Mouse (Mus musculus): ENCODE data around the gene Xylb.

The Xylb gene

GRCm38 (mm10) chr9:119357331-119358057 lies at the start of gene Xylb:
Gene Xylb, plus strand, starts transcription at chr9:119357381.
- no peak; the same call in 1 of the 2 replicates for TF ChIP-seq GATA4 (IDR thresholded peaks at IDR 0.05; ENCODE audit: insufficient replicate concordance, low read length)

GRCm38 (mm10) chr9:119309067-119309466 lies 48.1 kb upstream of the Xylb start:
- TF ChIP-seq GATA4 (IDR thresholded peaks at IDR 0.05; ENCODE audit: insufficient replicate concordance, low read length) = peak; percentile 60; the same call in 1 of the 2 replicates

GRCm38 (mm10) chr9:119313096-119313495 lies 44.1 kb upstream of the Xylb start:
- no peak for TF ChIP-seq GATA4 (IDR thresholded peaks at IDR 0.05; ENCODE audit: insufficient replicate concordance, low read length)

- TF ChIP-seq GATA4 (IDR thresholded peaks at IDR 0.05; ENCODE audit: insufficient replicate concordance, low read length) = no peak
Measured at GRCm38 (mm10) chr9:119318891-119319290, 38.3 kb upstream of the Xylb start.

GRCm38 (mm10) chr9:119320446-119320845 lies 36.7 kb upstream of the Xylb start:
- TF ChIP-seq GATA4 (IDR thresholded peaks at IDR 0.05; ENCODE audit: insufficient replicate concordance, low read length) = no peak

- TF ChIP-seq GATA4 (IDR thresholded peaks at IDR 0.05; ENCODE audit: insufficient replicate concordance, low read length) = no peak
Measured at GRCm38 (mm10) chr9:119320946-119321345, 36.2 kb upstream of the Xylb start.

- TF ChIP-seq GATA4 (IDR thresholded peaks at IDR 0.05; ENCODE audit: insufficient replicate concordance, low read length) = no peak
Measured at GRCm38 (mm10) chr9:119321392-119322229, 35.6 kb upstream of the Xylb start.

- peak; percentile 22; the same call in 1 of the 2 replicates for TF ChIP-seq GATA4 (IDR thresholded peaks at IDR 0.05; ENCODE audit: insufficient replicate concordance, low read length)
Measured at GRCm38 (mm10) chr9:119322289-119323259, 34.6 kb upstream of the Xylb start, which contains the start of gene Oxsr1. Gene Oxsr1, minus strand, starts transcription at chr9:119322427.

GRCm38 (mm10) chr9:119323260-119323645 lies 33.9 kb upstream of the Xylb start:
- TF ChIP-seq GATA4 (IDR thresholded peaks at IDR 0.05; ENCODE audit: insufficient replicate concordance, low read length) = no peak

GRCm38 (mm10) chr9:119324130-119324529 lies 33.1 kb upstream of the Xylb start:
- TF ChIP-seq GATA4 (IDR thresholded peaks at IDR 0.05; ENCODE audit: insufficient replicate concordance, low read length) = no peak

GRCm38 (mm10) chr9:119328488-119328887 lies 28.7 kb upstream of the Xylb start:
- no peak for TF ChIP-seq GATA4 (IDR thresholded peaks at IDR 0.05; ENCODE audit: insufficient replicate concordance, low read length)

GRCm38 (mm10) chr9:119330186-119330963 lies 26.8 kb upstream of the Xylb start:
- TF ChIP-seq GATA4 (IDR thresholded peaks at IDR 0.05; ENCODE audit: insufficient replicate concordance, low read length) = no peak

GRCm38 (mm10) chr9:119334324-119334723 lies 22.9 kb upstream of the Xylb start:
- no peak for TF ChIP-seq GATA4 (IDR thresholded peaks at IDR 0.05; ENCODE audit: insufficient replicate concordance, low read length)

GRCm38 (mm10) chr9:119334834-119335233 lies 22.3 kb upstream of the Xylb start:
- TF ChIP-seq GATA4 (IDR thresholded peaks at IDR 0.05; ENCODE audit: insufficient replicate concordance, low read length) = no peak

Data from liver, adult (tissue).